Mouse (Mus musculus): ENCODE data around the gene Hoxc12. TPM values are rescaled to one million over a fixed set of nuclear protein-coding genes. Genes with fewer than 3 reads are reported as not detected.

Hoxc12 gene
- polyA plus RNA-seq, 1 experiment, result not detected

GRCm38 (mm10) chr15:102919336-102920180, 17.0 kb upstream of the Hoxc12 start:
- no peak overlapping the region; the same call in 1 of the 2 replicates for H3K4me3 ChIP-seq (ENCODE audit: insufficient read depth, low read length)
- H3K27ac ChIP-seq (ENCODE audit: insufficient read depth, low read length), result no peak overlapping the region
- H3K4me1 ChIP-seq (ENCODE audit: control insufficient read depth, insufficient read depth, low read length), result no peaks in the 10 kb centered on the region
- TF ChIP-seq POLR2A (IDR thresholded peaks at IDR 0.05; ENCODE audit: low read depth, low read length), result no peak
- TF ChIP-seq CTCF (IDR thresholded peaks at IDR 0.05; ENCODE audit: borderline replicate concordance, insufficient read depth, low read length), result no peak

GRCm38 (mm10) chr15:102920619-102921018, 15.9 kb upstream of the Hoxc12 start:
- Histone ChIP-seq H3K4me1 (ENCODE audit: control insufficient read depth, insufficient read depth, low read length) (no peaks in the 10 kb centered on the region), H3K4me3 (ENCODE audit: insufficient read depth, low read length) (no peak overlapping the region), H3K27ac (ENCODE audit: insufficient read depth, low read length) (no peak overlapping the region)
- no peak for TF ChIP-seq POLR2A (IDR thresholded peaks at IDR 0.05; ENCODE audit: low read depth, low read length)
- TF ChIP-seq CTCF (IDR thresholded peaks at IDR 0.05; ENCODE audit: borderline replicate concordance, insufficient read depth, low read length), result no peak

DNA sequence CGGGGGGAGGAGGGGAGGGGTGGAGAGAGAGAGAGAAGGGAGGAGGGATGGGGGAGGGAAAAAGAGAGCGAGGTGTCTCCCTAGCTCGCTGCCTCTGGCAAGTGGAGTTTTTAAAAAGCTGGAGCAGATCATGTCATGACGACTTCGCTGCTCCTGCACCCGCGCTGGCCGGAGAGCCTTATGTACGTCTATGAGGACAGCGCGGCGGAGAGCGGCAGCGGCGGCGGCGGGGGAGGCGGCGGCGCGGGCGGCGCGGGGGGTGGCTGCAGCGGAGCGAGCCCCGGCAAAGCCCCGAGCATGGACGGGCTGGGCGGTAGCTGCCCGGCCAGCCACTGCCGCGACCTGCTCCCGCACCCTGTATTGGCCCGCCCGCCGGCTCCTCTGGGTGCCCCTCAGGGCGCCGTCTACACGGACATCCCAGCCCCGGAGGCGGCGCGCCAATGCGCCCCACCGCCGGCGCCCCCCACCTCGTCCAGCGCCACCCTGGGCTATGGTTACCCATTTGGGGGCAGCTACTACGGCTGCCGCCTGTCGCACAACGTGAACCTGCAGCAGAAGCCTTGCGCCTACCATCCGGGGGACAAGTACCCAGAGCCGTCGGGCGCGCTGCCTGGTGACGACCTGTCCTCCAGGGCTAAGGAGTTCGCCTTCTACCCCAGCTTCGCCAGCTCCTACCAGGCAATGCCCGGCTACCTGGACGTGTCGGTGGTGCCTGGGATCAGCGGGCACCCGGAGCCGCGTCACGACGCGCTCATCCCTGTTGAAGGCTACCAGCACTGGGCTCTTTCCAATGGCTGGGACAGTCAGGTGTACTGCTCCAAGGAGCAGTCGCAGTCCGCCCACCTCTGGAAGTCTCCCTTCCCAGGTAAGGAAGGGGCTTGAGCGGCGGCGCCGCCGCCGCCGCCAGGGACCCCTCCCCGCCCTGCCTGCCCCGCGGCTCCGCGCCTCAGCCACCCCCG, 15.2 kb upstream of the Hoxc12 start, which contains the start of gene Hoxc13:
TSS of gene Hoxc13 (plus strand) at position 51 of the 959 bp plus-strand sequence.
- TF ChIP-seq CTCF (IDR thresholded peaks at IDR 0.05; ENCODE audit: borderline replicate concordance, insufficient read depth, low read length) (no peak), POLR2A (IDR thresholded peaks at IDR 0.05; ENCODE audit: low read depth, low read length) (no peak)
- Histone ChIP-seq H3K27ac (ENCODE audit: insufficient read depth, low read length) (no peak within 1 kb of the TSS), H3K4me3 (ENCODE audit: insufficient read depth, low read length) (no peak within 1 kb of the TSS; the same call in 1 of the 2 replicates), H3K4me1 (ENCODE audit: control insufficient read depth, insufficient read depth, low read length) (no peaks in the 10 kb centered on the region)

DNA sequence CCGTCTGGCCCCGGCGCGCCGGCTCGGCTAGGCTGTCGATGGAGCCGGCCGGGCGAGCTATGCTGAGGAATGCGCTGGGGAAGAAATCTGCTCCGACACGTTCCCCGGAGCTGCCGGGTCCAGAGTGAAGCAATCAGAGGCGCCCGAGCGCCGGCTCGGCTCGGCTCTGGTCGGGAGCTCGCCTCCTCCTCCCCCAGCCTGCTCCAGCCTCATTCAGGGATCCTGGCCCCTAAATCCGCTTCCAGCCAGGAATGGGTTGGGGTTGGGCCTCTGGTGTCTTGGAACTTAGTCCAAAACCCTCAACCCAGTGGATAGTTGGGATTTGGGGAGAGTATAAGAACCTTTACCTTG, 14.6 kb upstream of the Hoxc12 start:
- Histone ChIP-seq H3K4me1 (ENCODE audit: control insufficient read depth, insufficient read depth, low read length) (no peaks in the 10 kb centered on the region), H3K27ac (ENCODE audit: insufficient read depth, low read length) (no peak overlapping the region), H3K4me3 (ENCODE audit: insufficient read depth, low read length) (no peak overlapping the region)
- TF ChIP-seq CTCF (IDR thresholded peaks at IDR 0.05; ENCODE audit: borderline replicate concordance, insufficient read depth, low read length), result no peak
- TF ChIP-seq POLR2A (IDR thresholded peaks at IDR 0.05; ENCODE audit: low read depth, low read length), result no peak

DNA sequence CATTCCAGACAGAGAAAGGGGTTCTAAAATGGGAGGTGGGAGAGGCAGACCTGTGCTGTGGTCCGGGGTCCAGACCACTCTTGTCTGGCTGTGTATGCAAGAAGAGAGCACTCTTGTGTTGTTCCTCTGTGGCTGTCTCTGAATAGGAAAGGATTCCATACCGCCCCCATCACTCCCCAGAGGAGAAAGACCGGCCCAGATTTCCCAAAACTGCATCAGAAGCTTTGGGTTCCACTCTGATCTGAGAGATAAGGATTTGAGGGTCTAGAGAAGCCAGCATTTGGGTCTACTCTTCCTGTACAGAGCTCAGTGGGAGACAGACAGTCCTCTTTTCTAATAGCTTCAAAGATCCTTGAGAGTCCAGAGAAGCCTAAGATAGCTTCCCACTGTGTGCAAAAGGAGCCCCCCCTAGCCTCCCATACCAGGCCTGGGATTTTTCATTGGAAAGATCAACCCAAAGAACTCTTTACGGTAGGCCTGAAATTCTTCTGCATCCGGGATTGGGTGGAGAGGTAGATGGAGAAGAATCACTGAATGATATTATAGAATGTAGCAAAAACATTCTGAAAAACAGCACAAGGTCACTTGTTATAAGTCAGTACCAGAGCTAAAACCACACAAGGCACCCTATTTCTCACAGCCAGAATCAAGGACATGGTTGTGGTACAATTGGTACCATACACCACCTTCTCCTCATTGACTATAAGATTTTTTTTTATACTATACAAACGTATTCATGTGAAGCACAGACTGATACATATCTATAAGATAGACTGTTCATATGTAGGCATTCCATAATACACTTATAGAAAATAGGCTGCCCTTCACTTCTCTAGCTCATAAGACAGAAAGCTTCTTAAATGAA, 13.7 kb upstream of the Hoxc12 start:
- H3K27ac ChIP-seq (ENCODE audit: insufficient read depth, low read length), result no peak overlapping the region
- H3K4me3 ChIP-seq (ENCODE audit: insufficient read depth, low read length), result no peak overlapping the region
- H3K4me1 ChIP-seq (ENCODE audit: control insufficient read depth, insufficient read depth, low read length), result no peaks in the 10 kb centered on the region
- TF ChIP-seq POLR2A (IDR thresholded peaks at IDR 0.05; ENCODE audit: low read depth, low read length) (no peak), CTCF (IDR thresholded peaks at IDR 0.05; ENCODE audit: borderline replicate concordance, insufficient read depth, low read length) (no peak)

GRCm38 (mm10) chr15:102927032-102927645, 9.4 kb upstream of the Hoxc12 start:
- H3K4me1 ChIP-seq (ENCODE audit: control insufficient read depth, insufficient read depth, low read length), result no peaks in the 10 kb centered on the region

GRCm38 (mm10) chr15:102931706-102932358, 4.7 kb upstream of the Hoxc12 start:
- Histone ChIP-seq H3K27ac (ENCODE audit: insufficient read depth, low read length) (no peak overlapping the region), H3K4me1 (ENCODE audit: control insufficient read depth, insufficient read depth, low read length) (no peaks in the 10 kb centered on the region), H3K4me3 (ENCODE audit: insufficient read depth, low read length) (no peak overlapping the region)
- TF ChIP-seq POLR2A (IDR thresholded peaks at IDR 0.05; ENCODE audit: low read depth, low read length) (no peak), CTCF (IDR thresholded peaks at IDR 0.05; ENCODE audit: borderline replicate concordance, insufficient read depth, low read length) (no peak)

More at GRCm38 (mm10) chr15:102927032-102927645, 9.4 kb upstream of the Hoxc12 start:
- no peak overlapping the region for H3K4me3 ChIP-seq (ENCODE audit: insufficient read depth, low read length)
- no peak for TF ChIP-seq POLR2A (IDR thresholded peaks at IDR 0.05; ENCODE audit: low read depth, low read length)
- no peak for TF ChIP-seq CTCF (IDR thresholded peaks at IDR 0.05; ENCODE audit: borderline replicate concordance, insufficient read depth, low read length)
- H3K27ac ChIP-seq (ENCODE audit: insufficient read depth, low read length), result no peak overlapping the region

GRCm38 (mm10) chr15:102934438-102934837, 2.1 kb upstream of the Hoxc12 start:
- H3K27ac ChIP-seq (ENCODE audit: insufficient read depth, low read length), result no peak overlapping the region
- TF ChIP-seq CTCF (IDR thresholded peaks at IDR 0.05; ENCODE audit: borderline replicate concordance, insufficient read depth, low read length) (no peak), POLR2A (IDR thresholded peaks at IDR 0.05; ENCODE audit: low read depth, low read length) (no peak)
- H3K4me3 ChIP-seq (ENCODE audit: insufficient read depth, low read length), result no peak overlapping the region
- no peaks in the 10 kb centered on the region for H3K4me1 ChIP-seq (ENCODE audit: control insufficient read depth, insufficient read depth, low read length)
